16 mouse cellular contexts compared by ENCODE assay signal in the genomic region with DNA sequence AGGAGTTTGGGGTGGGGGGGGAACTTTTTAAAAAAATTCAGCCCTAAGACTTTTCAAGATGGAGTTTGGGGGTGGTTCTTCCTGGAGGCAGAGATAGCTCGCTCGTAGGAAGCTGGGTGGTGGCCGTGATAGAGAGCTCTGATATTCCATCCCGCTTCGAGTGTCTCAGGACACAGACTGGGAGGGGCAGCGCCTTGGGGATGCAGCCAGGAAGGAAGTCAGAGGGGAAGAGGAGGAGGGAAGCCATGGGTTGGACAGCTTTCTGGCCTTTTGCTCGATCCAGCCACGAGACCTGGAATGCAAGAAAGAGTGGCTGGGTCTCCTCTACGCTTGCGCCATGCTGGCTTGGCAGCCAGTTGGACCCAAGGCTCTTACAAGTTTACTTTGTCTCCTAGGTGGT.
A peak's percentile ranks its signal among the peaks of the same experiment; 100 is the strongest.
DNase-seq lines count a peak whose midpoint lies in the region; ATAC-seq and TF ChIP-seq lines count a peak whose summit lies in the region.
"Had no signal": no experiment of that assay in that cellular context is flagged by ENCODE, and none has a peak within 500 bp of the region (broad histone marks: within the 10 kb centered on the region; RNA-seq: fewer than 3 reads in every experiment).

No protein-coding gene starts in this region.

- H3K4me1 ChIP-seq in heart, embryonic 10.5 days = peaks cover 30% of the 10 kb centered on the region
- H3K4me1 ChIP-seq in kidney, embryonic 16.5 days (ENCODE audit: insufficient read depth, low read length) = peaks cover 17% of the 10 kb centered on the region
- peaks cover 19% of the 10 kb centered on the region for H3K4me1 ChIP-seq in neural tube, embryonic 15.5 days

- no peak for ATAC-seq in kidney, embryonic 16.5 days (ENCODE audit: low FRiP score, low TSS enrichment)
- ATAC-seq in activated CD4-positive, CD25-positive, alpha-beta regulatory T cell, adult 4 months = no peak
- no peak for ATAC-seq in neural tube, embryonic 15.5 days (ENCODE audit: low FRiP score)
- ATAC-seq: forebrain, embryonic 13.5 days had no signal

- TF ChIP-seq CTCF in gastrocnemius, adult 2 months (IDR thresholded peaks at IDR 0.05) = no peak

- no peaks in the 10 kb centered on the region for H3K27me3 ChIP-seq in heart, embryonic 10.5 days (ENCODE audit: insufficient read depth, poor library complexity, severe bottlenecking)
- no peaks in the 10 kb centered on the region for H3K27me3 ChIP-seq in kidney, embryonic 16.5 days (ENCODE audit: insufficient read depth, low read length)
- no peaks in the 10 kb centered on the region for H3K27me3 ChIP-seq in neural tube, embryonic 15.5 days (replicated peaks)
- H3K27me3 ChIP-seq: embryonic facial prominence, embryonic 13.5 days; forebrain, embryonic 13.5 days; neural tube, embryonic 12.5 days had no signal

- H3K4me3 ChIP-seq in gastrocnemius, adult 2 months = no peak overlapping the region
- no peak overlapping the region for H3K4me3 ChIP-seq in heart, embryonic 10.5 days
- H3K4me3 ChIP-seq in kidney, embryonic 16.5 days (ENCODE audit: low read length) = no peak overlapping the region
- no peak overlapping the region for H3K4me3 ChIP-seq in neural tube, embryonic 15.5 days (replicated peaks)
- H3K4me3 ChIP-seq: embryonic facial prominence, embryonic 13.5 days; forebrain, embryonic 13.5 days; hindbrain, embryonic 12.5 days; neural tube, embryonic 12.5 days had no signal

- no peaks in the 10 kb centered on the region for H3K36me3 ChIP-seq in heart, embryonic 10.5 days
- no peaks in the 10 kb centered on the region for H3K36me3 ChIP-seq in kidney, embryonic 16.5 days (ENCODE audit: insufficient read depth, low read length)
- H3K36me3 ChIP-seq in neural tube, embryonic 15.5 days = no peaks in the 10 kb centered on the region
- H3K36me3 ChIP-seq: embryonic facial prominence, embryonic 13.5 days; hindbrain, embryonic 12.5 days; neural tube, embryonic 12.5 days had no signal

- no peak overlapping the region for H3K4me2 ChIP-seq in kidney, embryonic 16.5 days (replicated peaks; ENCODE audit: low read depth, low read length)
- H3K4me2 ChIP-seq in neural tube, embryonic 15.5 days = no peak overlapping the region
- H3K4me2 ChIP-seq: embryonic facial prominence, embryonic 13.5 days; forebrain, embryonic 13.5 days; hindbrain, embryonic 12.5 days; midbrain, embryonic 11.5 days; neural tube, embryonic 12.5 days had no signal

- WGBS in heart, embryonic 10.5 days = 70% methylated on average over 10 of the region's 10 CpGs
- 76% methylated on average over 10 of the region's 10 CpGs for WGBS in kidney, embryonic 16.5 days
- WGBS in neural tube, embryonic 15.5 days = 88% methylated on average over 10 of the region's 10 CpGs

- H3K9me3 ChIP-seq in heart, embryonic 10.5 days = no peaks in the 10 kb centered on the region
- no peaks in the 10 kb centered on the region for H3K9me3 ChIP-seq in kidney, embryonic 16.5 days (ENCODE audit: low read length)
- no peaks in the 10 kb centered on the region for H3K9me3 ChIP-seq in neural tube, embryonic 15.5 days (replicated peaks)
- H3K9me3 ChIP-seq: embryonic facial prominence, embryonic 13.5 days; forebrain, embryonic 13.5 days; hindbrain, embryonic 12.5 days; neural tube, embryonic 12.5 days had no signal

- intact Hi-C loops in gastrocnemius, adult 2 months (cut with DNase I) = no loop called here

- H3K27ac ChIP-seq in gastrocnemius, adult 2 months = peak overlapping the region; percentile 38
- peak overlapping the region; percentile 45 for H3K27ac ChIP-seq in heart, embryonic 10.5 days
- H3K27ac ChIP-seq in kidney, embryonic 16.5 days (ENCODE audit: low read length) = peak overlapping the region; percentile 46
- H3K27ac ChIP-seq in neural tube, embryonic 15.5 days (replicated peaks) = no peak overlapping the region
- H3K27ac ChIP-seq: embryonic facial prominence, embryonic 13.5 days; forebrain, embryonic 13.5 days; hindbrain, embryonic 12.5 days; neural tube, embryonic 12.5 days had no signal

- no peak overlapping the region for H3K9ac ChIP-seq in kidney, embryonic 16.5 days (replicated peaks; ENCODE audit: low read length)
- H3K9ac ChIP-seq in neural tube, embryonic 15.5 days (replicated peaks) = no peak overlapping the region
- H3K9ac ChIP-seq: embryonic facial prominence, embryonic 13.5 days; forebrain, embryonic 13.5 days; hindbrain, embryonic 12.5 days; neural tube, embryonic 12.5 days had no signal

- no peak for DNase-seq in gastrocnemius, adult 2 months
- no peak for DNase-seq in gastrocnemius, postnatal 4 days (ENCODE audit: low spot score in 2 of 2)
- DNase-seq in heart, embryonic 10.5 days (ENCODE audit: low spot score) = no peak
- DNase-seq in lung, postnatal 14 days = peak; percentile 55
- no peak for DNase-seq in left cerebral cortex, adult 11 months (ENCODE audit: low spot score)
- DNase-seq: cerebellum, adult 9-10 months; gastrocnemius, postnatal 36 days; right cerebral cortex, adult 18-20 months had no signal
